Mouse (Mus musculus) forebrain, postnatal 0 days (tissue): ENCODE measurements around the gene Fgf5. TPM values are rescaled to one million over a fixed set of nuclear protein-coding genes. Genes with fewer than 3 reads are reported as not detected.
A peak's percentile ranks its signal among the peaks of the same experiment; 100 is the strongest.

Experiments used
- ATAC-seq: fragments of 200-750 bp; cut with Nextera tagmentation; 2 replicates; pipeline ENCODE4 v1.8.0; 2017; ENCODE audit warnings: mild to moderate bottlenecking, moderate library complexity
- DNase-seq: peaks from one replicate; pipeline ENCODE4 v3.0.0-alpha.2; 2015
- H3K27ac ChIP-seq: fragments of 300-500 bp; sonication (generic); 2 replicates; pipeline ENCODE4 v1.5.1; 2014; ENCODE audit warnings: low read depth, mild to moderate bottlenecking, antibody characterized with exemption, low read length, moderate library complexity, mixed read lengths
- H3K27me3 ChIP-seq: fragments of 300-500 bp; sonication (generic); 2 replicates; pipeline ENCODE4 v1.6.1; 2014; ENCODE audit warnings: mild to moderate bottlenecking, low read length, mixed read lengths; ENCODE audit not compliant: insufficient read depth
- H3K36me3 ChIP-seq: fragments of 300-500 bp; sonication (generic); 2 replicates; pipeline ENCODE4 v1.6.1; 2014; ENCODE audit warnings: mild to moderate bottlenecking, moderate library complexity; ENCODE audit not compliant: insufficient read depth
- H3K4me1 ChIP-seq: fragments of 300-500 bp; sonication (generic); 2 replicates; pipeline ENCODE4 v1.6.1; 2014; ENCODE audit warnings: antibody characterized with exemption; ENCODE audit not compliant: insufficient read depth
- H3K4me2 ChIP-seq: fragments of 300-500 bp; sonication (generic); 2 replicates; pipeline ENCODE4 v1.6.1; 2014; ENCODE audit warnings: low read depth, mild to moderate bottlenecking, moderate library complexity
- H3K4me3 ChIP-seq: fragments of 300-500 bp; sonication (generic); 2 replicates; pipeline ENCODE4 v1.5.1; 2014; ENCODE audit warnings: low read depth, low read length, mixed read lengths
- H3K9ac ChIP-seq: fragments of 300-500 bp; sonication (generic); 2 replicates; pipeline ENCODE4 v1.6.1; 2014; ENCODE audit warnings: mild to moderate bottlenecking
- H3K9me3 ChIP-seq: fragments of 300-500 bp; sonication (generic); 2 replicates; pipeline ENCODE4 v1.6.1; 2016; ENCODE audit warnings: low read length
- CTCF ChIP-seq: sonication (generic); IDR thresholded peaks from 2 replicates; pipeline ENCODE4 v1.5.1; 2016; ENCODE audit warnings: antibody characterized with exemption, control low read depth, low read depth
- WGBS: fragments of 180-500 bp; shearing (Covaris S2); extraction: QIAGEN DNeasy Blood & Tissue Kit; methylation state at CpG from one replicate; pipeline ENCODE4 v1.1.7; 2014; 5-methylcytosine and 5-hydroxymethylcytosine counted together
- polyA plus RNA-seq: library from polyadenylated mRNA; unstranded; fragments of >200 nt; fragmentation: Nextera tagmentation; extraction: Ambion mirVana; gene quantifications from 2 replicates; pipeline ENCODE4 v1.2.1, GENCODE M21; 2015
- total RNA-seq: library from RNA; depleted of rRNA; stranded (reverse); fragments of >200 nt; gene quantifications from 2 replicates; pipeline ENCODE4 v1.2.3, GENCODE M21; 2014

Gene Fgf5
- total and polyA plus RNA-seq, 2 experiments from 2014 or later, result 0.48 to 0.94 TPM

DNA sequence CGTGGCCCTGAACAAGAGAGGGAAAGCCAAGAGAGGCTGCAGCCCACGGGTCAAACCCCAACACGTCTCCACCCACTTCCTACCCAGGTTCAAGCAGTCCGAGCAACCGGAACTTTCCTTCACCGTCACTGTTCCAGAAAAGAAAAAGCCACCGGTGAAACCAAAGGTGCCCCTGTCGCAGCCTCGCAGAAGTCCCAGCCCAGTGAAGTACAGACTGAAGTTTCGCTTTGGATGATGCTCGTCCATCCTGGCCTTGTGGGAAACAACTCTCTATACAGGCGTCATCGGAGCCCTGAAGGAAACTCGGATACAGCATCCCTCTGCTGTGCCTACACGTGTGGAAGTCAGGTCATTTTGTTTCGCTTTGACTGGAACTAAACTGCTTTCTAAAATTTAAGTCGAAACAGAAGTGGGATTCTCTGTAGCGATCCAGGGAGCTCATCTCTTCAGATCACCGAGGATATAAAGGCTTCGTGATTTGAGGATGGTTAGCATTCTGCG is 21.4 kb downstream of the Fgf5 start:
- H3K9ac ChIP-seq, result no peak overlapping the region
- H3K27me3 ChIP-seq, result no peaks in the 10 kb centered on the region
- no peaks in the 10 kb centered on the region for H3K9me3 ChIP-seq
- no peaks in the 10 kb centered on the region for H3K36me3 ChIP-seq
- no peak overlapping the region for H3K4me3 ChIP-seq
- H3K4me1 ChIP-seq, result no peaks in the 10 kb centered on the region
- WGBS, result 86% methylated on average over 21 of the region's 21 CpGs
- H3K27ac ChIP-seq, result no peak overlapping the region
- TF ChIP-seq CTCF, result no peak
- ATAC-seq, result no peak
- DNase-seq, result no peak
- no peak overlapping the region for H3K4me2 ChIP-seq

DNA sequence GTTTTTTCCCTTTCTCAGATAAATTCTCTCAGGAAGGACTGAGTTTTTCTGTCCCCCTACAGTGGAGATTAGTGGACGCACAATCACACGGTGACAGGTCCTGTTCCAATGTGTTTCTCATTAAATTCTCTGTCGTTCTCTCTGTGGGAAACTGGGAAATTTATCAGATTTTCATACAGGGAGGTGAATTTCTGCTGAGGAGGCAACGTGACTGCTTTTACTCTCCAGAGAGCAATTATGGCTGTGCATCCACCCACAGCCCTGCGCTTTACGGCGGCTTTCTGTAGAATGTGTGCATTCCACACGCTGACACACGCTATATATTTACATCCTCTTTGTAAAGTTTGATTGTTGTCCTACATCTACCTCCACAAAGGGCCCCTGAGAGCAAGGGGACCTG is 28.0 kb downstream of the Fgf5 start:
- H3K4me1 ChIP-seq, result no peaks in the 10 kb centered on the region
- H3K4me2 ChIP-seq, result no peak overlapping the region
- no peaks in the 10 kb centered on the region for H3K36me3 ChIP-seq
- no peak for ATAC-seq
- 32% methylated on average over 9 of the region's 9 CpGs for WGBS
- no peak for TF ChIP-seq CTCF
- H3K9ac ChIP-seq, result no peak overlapping the region
- H3K27ac ChIP-seq, result no peak overlapping the region
- H3K9me3 ChIP-seq, result no peaks in the 10 kb centered on the region
- H3K27me3 ChIP-seq, result no peaks in the 10 kb centered on the region
- DNase-seq, result no peak
- no peak overlapping the region for H3K4me3 ChIP-seq

DNA sequence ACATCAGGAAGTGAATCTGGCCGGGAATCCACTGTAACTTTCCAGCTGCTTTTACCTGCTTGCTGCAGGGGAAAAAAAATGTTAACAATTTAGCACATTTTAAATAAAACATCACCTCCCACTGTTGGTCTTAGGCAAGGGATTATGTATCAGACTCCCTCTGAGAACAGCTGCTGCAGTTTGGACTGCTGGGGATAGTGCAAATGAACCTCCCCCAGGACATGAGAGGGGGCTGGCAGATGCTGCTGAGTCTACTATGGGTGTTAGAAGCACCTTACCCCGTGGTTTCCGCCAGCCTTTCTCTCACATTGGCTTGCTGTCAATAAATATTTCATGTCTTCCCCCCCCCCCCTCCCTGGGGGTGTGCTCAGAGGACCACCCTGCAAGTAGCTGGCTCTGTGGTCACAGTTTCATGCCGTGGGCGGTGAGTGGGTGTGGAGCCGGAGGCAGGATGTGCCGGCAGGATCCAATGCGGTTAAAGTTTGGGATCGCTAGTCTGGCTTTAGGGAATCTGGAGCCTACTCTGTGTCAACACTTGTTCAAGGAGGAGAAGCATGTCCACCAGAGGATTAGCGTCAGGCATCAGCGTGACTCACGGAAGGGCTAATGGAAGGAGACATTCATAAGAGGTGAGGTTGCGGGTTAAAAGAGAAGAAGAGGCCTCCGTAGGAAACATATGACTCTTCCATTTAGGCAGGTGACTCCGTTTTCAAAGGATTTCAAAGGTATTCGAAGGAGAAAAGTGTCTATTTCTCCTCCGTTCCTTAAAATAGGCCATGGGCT is 29.9 kb downstream of the Fgf5 start:
- no peak for TF ChIP-seq CTCF
- no peak overlapping the region for H3K4me3 ChIP-seq
- no peaks in the 10 kb centered on the region for H3K4me1 ChIP-seq
- no peak overlapping the region for H3K4me2 ChIP-seq
- DNase-seq (no peak), ATAC-seq (no peak)
- no peaks in the 10 kb centered on the region for H3K27me3 ChIP-seq
- no peak overlapping the region for H3K27ac ChIP-seq
- WGBS, result 40% methylated on average over 17 of the region's 17 CpGs
- H3K9ac ChIP-seq, result no peak overlapping the region
- H3K9me3 ChIP-seq, result no peaks in the 10 kb centered on the region
- no peaks in the 10 kb centered on the region for H3K36me3 ChIP-seq

DNA sequence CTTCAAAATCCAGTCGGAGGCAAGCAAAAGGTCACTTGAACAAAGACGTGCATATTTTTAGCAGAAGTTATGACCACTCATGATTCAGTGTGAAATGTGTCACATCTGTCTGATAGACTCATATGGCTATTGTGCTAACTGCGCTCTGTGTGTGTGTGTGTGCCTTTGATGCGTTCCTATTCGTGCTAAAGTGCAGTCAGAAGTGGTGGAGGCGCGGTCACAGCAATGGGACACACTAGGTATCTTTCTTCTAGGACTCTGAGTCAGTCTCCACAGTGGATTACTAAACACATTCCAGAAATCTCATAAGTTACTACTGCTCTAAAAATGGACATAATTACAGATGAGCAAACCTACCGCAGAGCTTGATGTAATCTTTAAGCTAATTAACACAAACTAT is 36.7 kb downstream of the Fgf5 start:
- H3K9ac ChIP-seq, result no peak overlapping the region
- H3K4me1 ChIP-seq, result peaks cover 5% of the 10 kb centered on the region; the same call in 1 of the 2 replicates
- DNase-seq (no peak), ATAC-seq (no peak)
- 83% methylated on average over 8 of the region's 8 CpGs for WGBS
- H3K27ac ChIP-seq, result no peak overlapping the region
- no peak overlapping the region for H3K4me3 ChIP-seq
- no peaks in the 10 kb centered on the region for H3K36me3 ChIP-seq
- H3K27me3 ChIP-seq, result peaks cover 20% of the 10 kb centered on the region
- no peak for TF ChIP-seq CTCF
- no peak overlapping the region for H3K4me2 ChIP-seq
- no peaks in the 10 kb centered on the region for H3K9me3 ChIP-seq

DNA sequence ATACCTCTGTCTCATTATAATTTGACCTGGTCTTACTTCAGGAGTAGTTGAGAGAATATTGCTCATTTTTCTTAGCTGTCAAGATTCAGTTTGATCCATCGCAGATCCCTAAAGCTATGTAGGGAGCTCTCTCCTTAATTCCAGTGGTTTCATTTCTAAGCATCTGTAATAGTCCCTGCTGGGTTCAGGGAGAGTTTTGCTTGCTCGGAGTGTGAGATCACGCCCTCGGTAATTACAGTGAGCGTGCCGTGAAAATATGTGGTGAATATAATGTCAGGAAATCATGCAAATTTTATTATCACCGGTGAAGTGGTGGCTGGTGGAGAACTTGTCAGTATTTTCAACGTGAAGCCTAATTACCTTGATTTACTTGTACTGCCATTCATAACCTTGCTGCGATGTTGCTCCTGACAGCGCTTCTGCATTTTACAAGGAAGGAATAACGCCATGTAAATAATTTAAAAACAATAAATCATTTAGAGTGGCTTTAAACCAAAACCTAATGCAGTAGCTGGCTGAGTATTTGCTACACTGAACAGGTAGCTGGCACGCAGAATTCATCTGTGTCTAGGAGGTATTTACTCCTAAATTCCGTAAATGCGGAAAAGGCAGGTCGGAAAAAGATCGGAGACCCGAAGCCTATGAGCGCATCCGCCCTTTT is 38.5 kb downstream of the Fgf5 start:
- H3K9me3 ChIP-seq, result no peaks in the 10 kb centered on the region
- no peak for TF ChIP-seq CTCF
- 2% methylated on average over 19 of the region's 19 CpGs for WGBS
- ATAC-seq, result no peak
- H3K4me1 ChIP-seq, result peaks cover 5% of the 10 kb centered on the region; the same call in 1 of the 2 replicates
- peak overlapping the region; percentile 24 for H3K4me3 ChIP-seq
- peaks cover 20% of the 10 kb centered on the region for H3K27me3 ChIP-seq
- no peak overlapping the region for H3K9ac ChIP-seq
- no peak for DNase-seq
- H3K27ac ChIP-seq, result no peak overlapping the region
- no peaks in the 10 kb centered on the region for H3K36me3 ChIP-seq
- H3K4me2 ChIP-seq, result peak overlapping the region; percentile 41

DNA sequence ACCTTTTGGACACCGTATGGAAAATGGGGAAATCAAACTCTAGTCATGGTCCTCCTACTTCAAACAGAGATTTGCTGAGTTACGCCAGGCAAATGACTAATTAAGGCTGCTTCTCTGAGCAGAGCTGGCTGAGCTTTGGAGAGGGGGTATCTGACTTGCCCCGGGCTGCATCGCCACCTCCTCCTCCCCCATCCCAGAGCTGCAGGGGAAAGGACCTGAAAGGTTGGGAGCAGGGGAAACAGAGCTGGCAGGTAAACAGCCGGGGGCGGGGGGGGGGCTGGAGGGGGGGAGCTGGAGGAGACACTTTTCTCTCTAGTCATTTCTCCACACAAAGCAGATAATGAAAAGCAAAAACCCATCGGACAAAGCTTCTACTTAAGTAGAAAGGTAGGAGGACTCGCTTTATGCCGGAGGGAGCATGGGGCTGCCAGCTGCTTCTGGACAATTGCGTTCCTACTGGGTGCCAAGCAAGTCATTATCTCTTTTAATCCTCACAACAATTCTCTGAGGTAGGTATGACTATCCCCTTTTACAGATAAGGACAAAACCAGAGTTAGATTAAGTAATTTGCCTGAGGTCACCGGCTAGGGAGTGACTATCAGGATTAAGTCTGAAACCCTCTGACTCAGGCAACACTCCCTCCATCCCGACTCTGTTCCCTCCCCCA is 39.2 kb downstream of the Fgf5 start:
- Histone ChIP-seq H3K4me2 (peak overlapping the region; percentile 41), H3K27me3 (peaks cover 20% of the 10 kb centered on the region), H3K4me3 (peak overlapping the region; percentile 24), H3K4me1 (peaks cover 5% of the 10 kb centered on the region; the same call in 1 of the 2 replicates), H3K27ac (no peak overlapping the region), H3K9me3 (no peaks in the 10 kb centered on the region), H3K36me3 (no peaks in the 10 kb centered on the region), H3K9ac (no peak overlapping the region)
- WGBS, result 1% methylated on average over 11 of the region's 12 CpGs
- TF ChIP-seq CTCF, result no peak
- peak; percentile 8 for DNase-seq
- ATAC-seq, result no peak
